Mouse (Mus musculus) kidney, adult 10 weeks (tissue): ENCODE data around the gene Zwint. TPM values are rescaled to one million over a fixed set of nuclear protein-coding genes. Genes with fewer than 3 reads are reported as not detected.

Experiments
- polyA plus RNA-seq: library from polyadenylated mRNA; stranded (reverse); fragments of 350-450 nt; fragmentation: Illumina TruSeq; extraction: RNeasy Lipid Tissue Mini Kit (QIAGEN cat#74804); gene quantifications from one replicate; pipeline ENCODE4 v1.2.3, GENCODE M21; 2014; ENCODE audit warnings: low read depth, low replicate concordance

The Zwint gene
- polyA plus RNA-seq, result 85.2 TPM

GRCm38 (mm10) chr10:72654270-72655016, at the start of gene Zwint:
Gene Zwint, plus strand, starts transcription at chr10:72654845.

